Mouse (Mus musculus) urinary bladder, postnatal 25 days (tissue): ENCODE results near the gene Foxd1.

Experiments
- DNase-seq: peaks from one replicate; pipeline ENCODE4 v3.0.0; 2022; ENCODE audit warnings: low spot score

Foxd1 gene

DNA sequence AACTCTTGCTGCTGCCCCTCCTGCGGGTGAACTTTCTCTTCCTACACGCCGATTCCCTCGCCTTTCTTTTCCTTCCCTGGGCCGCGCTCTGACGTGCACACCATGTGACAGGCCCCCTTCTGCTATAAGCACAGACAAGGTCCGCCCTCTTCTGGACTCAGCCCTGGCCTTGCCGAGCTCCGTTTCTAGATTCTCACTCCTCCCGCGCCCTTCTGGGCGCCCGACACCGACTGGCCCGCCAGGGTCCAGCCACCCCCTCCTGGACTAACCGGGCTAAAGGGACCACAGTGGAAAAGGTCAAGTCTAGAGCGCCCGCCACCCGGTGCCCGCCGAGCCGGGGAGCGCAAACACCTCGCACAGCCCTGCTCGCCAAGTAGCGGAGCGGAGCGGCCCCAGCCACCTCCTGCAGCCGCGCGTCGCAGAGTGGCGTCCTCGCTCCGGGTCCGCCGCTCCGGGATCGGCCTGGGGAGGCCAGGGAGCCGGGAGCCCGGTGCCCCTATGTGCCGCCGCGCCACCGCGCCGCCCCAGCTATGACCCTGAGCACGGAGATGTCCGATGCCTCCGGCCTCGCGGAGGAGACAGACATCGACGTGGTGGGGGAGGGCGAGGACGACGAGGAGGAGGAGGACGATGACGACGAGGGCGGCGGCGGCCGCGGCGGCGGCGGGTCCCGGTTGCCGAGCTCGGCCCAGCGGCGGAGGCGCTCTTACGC, at the start of gene Foxd1:
Foxd1 (plus strand) TSS at position 153 of the 712 bp plus-strand sequence.
- DNase-seq = no peak

DNA sequence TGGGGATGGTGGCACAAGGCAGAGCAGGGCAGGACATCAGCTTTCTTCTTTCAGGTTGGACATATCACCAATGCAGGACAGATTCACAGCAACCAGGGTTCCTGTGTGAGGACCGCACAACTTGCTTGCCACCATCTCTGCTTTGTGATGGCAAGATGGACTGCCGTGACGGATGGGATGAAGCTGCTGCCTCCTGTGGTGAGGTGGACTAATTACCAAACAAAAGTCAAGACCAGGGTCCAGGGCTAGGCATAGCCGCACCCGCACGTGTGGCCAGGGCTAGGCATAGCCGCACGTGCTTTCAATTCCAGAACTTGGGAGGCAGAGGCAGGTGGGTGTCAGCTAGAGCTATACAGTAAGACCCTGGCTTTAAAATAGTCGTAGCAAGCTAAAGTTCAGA, 48.8 kb upstream of the Foxd1 start:
- no peak for DNase-seq

DNA sequence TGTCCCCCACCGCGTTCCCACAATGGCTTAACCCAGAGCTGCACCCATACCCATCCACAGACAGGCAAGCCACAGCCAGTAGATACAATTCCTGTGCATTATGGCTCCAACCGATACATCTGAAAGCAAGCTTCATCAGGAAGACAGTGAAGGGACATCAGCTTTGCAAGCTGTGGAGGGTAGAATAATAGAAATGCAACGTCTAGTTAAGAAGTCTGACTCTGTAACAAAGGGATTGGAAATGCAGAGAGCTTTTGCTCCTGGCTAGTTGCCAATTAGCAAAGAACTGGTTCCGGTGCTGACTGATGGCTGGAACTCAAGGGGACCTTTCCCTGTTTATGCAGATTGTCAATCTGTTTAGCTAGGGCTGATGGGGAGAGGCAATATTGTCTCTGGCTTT, 47.6 kb upstream of the Foxd1 start:
- DNase-seq = no peak

DNA sequence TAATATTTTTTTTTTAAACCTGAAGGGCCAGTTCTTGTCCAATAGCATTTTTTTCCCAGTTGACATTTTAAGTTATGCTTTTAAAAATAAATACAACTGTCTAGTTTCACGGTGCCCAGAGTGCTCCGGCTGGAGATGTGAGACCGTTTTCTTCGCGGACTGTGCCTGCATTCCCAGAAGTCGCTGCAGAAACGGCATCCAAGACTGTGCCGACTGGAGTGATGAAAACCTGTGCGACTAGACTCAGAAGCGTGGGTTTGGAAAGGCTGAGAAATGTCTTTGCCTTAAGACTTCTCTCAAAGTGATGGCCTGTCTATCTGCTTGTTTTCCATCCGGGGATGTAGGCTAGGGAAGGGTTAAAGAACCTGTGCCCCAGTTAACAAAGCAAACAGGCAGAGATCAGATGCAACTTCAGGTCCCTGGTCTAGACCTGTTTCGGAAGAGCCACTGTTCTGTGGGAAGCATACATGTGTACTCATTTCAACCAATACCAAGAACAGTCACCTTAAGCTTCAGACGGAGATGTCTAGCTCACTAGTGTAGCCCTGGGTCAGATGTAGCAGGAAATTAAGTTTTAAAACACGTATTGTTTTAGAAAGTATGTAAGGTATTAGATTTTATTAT, 47.1 kb upstream of the Foxd1 start:
- DNase-seq = no peak

DNA sequence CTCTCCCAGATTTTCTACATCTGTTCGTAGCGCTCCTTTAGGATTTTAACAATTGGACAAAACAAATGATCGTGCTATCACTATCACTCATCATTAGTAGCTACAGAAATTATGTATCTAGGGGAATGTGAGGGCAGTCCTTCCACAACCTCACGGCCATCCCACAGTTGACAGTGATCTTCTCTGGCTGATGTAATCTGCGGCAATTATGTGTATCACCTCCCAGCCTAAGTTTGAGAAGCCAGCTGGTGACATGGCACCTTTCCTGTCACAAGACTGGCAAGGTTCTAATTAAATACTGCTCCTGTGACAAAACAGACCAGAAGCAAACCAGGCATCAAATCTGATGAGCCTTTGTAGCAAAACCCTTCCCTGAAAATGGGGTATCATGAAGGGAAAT, 46.0 kb upstream of the Foxd1 start:
- DNase-seq = no peak

DNA sequence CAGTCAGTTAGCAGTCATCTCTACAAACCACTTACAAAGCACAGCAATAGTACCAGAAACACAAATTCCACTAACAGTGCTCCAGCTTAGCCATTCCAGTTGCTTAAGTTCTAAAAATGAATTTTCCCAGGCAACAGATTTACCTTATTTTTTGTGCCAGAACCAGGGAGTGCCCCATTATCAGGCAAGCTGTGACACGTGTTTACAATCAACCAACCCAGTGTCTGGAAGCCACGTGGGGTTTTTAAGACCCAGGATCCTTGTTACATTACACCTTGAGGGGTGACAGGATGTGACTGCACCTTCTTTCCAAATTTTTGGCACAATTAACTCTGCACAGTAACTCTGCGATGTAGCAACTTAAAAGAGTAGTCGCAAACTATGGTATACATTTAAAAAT, 45.3 kb upstream of the Foxd1 start:
- no peak for DNase-seq

DNA sequence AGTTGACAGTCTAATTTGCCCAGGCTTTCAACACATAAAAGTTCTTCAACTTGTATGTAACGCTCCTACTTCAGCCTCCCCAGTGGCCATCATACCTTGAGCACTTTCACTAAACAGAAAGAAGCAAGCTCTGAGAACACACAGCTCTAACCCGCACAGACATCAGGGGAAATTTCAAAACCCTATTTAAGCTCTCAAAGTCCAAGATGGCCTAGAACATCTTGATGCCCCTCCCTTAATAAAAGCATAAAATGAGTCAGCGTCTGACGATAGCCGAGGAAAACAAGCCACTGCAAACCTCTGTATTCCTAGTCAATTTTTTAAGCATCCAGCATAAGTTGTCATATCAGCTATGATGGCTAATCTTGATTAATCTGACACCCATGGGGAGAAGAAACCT, 42.4 kb upstream of the Foxd1 start:
- DNase-seq = no peak

DNA sequence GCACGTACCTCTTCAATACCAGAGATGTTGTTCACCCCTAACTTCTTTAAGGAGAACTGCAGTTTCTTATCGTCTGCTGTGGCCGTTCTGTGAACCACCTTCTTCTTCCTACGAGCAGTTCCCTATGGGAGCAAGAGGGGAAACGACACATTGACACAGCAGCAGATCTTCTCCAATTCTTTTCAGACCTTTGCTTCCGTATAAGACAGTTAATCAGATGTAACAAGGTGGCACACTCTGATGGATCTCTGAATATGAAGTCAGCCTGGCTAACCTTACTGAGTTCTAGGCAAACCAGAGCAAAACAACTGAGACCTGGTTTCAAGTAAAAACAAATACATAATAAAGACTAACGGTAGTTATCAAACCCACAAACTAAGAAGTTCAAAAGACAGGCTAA, 40.4 kb upstream of the Foxd1 start:
- no peak for DNase-seq

DNA sequence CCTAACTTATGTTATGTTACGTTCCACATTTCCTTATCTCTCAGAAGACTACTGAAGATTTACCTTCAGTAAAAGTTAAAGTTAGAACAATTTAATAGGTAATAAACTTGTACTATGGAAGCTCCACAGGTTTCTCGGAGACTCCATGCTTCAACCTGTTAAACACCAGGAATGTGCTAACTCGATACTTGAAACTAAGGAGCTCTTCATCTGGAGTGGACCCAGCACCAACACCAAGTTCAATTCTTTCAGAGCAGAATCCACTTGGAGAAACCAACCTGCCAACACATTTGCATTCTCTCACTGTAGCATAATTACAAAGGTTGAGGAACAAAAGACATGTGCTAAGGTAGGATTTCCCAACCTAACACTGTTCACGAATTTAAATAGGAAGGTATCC, 38.9 kb upstream of the Foxd1 start:
- no peak for DNase-seq

DNA sequence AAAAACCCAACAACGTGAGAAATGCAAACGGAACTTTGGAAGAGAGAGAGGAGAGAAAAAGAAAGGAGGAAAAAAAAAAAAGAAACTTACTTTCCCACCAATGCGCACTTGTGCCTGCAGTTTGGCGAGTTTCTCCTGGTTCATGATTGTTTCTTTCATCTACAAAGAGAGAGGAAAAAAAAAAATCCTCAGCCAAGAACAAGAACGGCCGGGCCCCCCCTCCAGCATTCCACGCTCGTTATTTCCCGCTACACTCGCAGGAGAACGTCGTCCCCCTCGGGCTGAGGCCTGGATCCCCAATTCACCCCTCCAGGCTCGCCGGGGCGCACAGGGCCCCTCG, 37.9 kb upstream of the Foxd1 start:
- no peak for DNase-seq

DNA sequence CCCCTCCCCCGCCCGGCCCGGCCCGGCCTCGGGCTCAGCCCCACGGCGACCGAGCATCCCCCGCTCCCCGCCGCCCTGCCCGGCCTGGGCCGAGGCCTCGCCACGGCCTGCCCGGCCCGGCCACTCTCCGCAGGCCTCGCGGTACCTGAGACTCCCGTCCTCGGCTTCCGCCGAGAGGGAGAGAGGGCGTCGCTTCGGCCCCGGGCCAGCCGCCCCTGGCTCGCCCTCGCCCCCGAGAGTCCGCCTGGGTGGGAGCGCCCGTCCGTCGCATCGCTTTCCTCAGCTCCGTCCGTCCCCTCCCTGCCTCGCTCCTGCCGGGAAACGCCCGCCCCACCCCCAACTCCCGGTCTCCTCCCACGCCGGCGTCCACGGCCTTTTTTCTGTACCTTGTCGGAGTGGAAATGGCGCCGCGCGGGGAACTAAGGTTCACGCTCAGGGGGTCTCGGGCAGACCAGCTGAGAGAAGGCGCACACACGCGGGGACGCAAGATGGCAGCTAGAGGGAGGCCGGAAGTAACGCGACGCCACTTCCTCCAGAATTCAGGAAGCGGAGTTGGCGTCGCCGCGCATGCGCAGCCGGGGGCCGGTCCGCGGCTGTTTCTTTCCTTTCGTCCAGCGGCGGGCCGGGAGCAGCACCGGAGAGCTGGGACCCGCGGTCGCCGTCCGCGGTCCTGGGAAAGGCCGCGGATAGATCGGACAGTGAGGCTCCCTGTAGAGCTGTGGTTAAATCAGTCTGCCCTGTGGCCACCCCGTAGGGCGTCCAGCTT, 37.4 kb upstream of the Foxd1 start, which contains the start of gene Btf3:
Btf3 (minus strand) TSS at position 527 of the 766 bp plus-strand sequence.
- DNase-seq = peak; percentile 93

DNA sequence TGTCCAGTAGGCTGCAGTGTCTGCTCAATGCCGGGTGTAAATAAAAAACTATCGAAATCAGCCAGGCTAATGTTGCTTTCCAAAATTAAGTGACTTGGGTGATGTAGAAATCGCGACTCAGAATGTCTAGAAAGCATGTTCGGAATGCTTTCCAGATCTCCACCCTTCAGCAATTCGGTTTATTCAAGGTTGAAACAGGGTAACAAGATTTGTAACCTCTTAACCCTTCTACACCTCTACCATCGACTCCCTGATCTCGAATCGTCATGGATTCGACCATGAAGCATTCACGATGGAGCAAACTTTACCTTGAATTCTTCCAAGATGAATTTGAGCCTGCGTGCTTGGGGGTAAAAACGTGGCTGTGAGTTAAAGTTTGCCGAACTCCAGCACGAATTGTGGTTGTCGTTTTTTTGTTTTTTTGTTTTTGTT, 36.8 kb upstream of the Foxd1 start:
- DNase-seq = no peak

DNA sequence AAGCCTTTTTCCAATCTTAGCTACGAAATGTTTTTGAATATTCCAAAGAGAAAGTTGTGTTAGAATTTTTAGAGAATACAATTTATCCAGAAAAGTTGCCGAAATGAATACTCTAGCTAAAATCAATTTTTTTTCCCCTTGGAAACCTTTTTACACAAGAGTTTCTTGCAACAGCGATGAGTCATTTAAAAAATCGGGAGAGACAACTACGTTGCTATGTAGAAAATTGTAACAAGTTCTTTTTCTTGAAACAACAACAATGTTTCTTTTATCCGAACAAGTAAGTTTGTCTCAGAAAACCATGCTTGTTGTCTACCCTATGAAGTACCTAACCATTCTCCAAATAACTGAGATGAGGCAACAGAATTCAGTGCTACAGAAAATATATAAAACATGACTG, 36.1 kb upstream of the Foxd1 start:
- DNase-seq = no peak

DNA sequence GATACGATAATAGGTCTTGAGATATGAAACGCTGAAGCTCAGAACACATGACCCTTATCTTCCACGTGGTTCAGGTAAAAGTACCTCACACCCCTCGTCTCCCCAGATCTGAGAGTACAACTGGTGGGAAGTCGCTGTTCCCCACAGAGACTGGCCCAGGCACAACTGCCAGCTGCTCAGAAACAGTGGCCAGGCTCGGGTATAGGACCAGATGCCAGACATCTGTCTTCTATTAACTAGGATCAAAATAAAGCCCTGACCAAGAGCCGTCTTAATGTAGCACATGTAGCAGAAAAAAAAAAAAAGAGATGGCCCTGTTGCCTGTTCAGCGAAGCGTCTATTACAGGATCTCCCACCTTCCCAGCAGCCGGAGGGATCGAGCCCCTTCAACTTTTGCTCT, 29.0 kb upstream of the Foxd1 start:
- DNase-seq = no peak

DNA sequence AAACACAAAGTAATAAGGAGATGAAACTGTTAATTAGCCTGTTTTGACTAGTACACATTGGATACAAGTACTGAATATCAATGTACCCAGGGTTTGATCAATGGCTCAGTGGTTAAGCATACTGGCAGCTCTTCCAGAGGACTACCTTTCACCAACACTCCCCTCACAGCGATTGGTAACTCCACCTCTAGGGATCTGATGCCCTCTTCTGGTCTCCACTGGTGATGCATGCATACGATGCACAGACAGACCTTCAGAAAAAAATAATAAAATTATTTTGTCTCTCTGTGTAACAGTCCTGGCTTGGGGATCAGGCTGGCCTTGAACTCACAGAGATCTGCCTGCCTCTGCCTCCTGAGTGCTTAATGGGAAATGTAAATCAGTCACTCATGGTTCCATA, 21.9 kb upstream of the Foxd1 start:
- peak; percentile 23 for DNase-seq

DNA sequence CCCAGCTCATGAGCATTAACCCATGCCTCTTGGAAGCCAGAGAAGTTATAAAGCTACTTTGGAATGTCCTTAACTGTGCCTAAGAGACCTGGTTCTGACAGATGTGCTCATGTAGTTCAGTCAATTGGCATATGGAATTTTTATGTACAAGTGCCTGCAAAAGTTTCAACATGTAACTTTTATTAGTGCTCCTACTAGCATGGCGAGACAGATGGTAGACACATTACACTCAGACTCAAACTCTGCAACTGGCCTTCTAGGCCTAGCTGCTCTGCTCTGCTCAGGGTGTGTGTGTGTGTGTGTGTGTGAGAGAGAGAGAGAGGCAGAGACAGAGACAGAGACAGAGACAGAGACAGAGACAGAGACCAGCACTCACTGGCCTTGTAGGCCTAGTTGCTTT, 17.8 kb upstream of the Foxd1 start:
- DNase-seq = no peak

DNA sequence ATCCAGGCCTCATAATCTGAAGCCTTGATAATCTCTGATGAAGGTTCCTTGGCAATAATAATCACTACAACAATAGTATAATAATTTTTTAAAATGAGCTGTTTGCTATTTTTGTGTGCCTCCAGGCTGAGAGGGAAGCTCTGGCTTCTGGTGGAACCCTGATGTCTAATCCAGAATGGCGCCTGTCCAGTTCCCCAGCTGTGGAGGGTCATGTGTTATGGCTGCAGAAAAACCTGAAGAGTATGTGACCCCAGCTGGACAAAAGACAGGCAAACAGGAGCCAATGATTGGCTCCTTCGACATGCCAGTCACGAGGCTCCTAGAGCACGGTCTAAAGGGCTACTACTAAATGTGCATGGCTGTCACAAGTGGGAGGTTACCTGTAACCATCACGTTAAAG, 13.5 kb upstream of the Foxd1 start:
- no peak for DNase-seq

DNA sequence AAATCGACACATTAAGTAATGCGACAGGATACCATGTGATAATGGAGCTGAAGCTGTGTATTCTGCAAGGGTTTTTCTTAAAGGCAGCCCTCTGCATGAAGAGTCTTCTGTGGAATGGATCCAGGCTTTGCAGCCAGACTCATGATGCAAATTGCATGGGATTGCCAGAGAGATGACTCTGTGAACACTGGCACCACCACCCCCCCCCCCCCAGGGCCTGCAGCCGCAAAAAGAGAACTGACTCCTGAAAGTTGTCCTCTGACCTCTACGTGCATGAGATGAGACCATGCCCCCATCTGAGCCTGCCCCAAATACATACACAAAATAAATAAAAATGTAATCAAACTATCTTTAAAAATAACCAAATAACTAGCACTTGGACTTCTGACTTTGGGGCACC, 4.6 kb upstream of the Foxd1 start:
- no peak for DNase-seq

DNA sequence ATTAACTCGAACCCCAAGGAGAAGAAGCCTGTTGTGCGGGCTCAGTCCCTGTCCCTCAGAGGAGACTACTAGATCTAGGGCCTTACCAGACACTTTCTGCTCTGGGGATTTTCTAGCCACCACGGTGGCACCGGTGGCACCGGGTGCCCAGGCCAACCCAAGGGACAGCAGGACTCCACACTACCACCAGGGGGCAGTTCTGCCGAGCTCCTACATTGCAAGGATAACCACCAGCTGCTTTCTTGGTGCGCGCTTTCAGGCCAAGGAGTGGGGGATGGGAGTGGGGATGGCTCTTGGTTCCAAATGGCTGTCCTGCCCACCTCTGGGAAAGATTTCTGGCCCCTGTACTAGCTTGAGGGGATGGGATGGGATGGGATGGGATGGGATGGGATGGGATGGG, 2.5 kb upstream of the Foxd1 start:
- peak; percentile 13 for DNase-seq

DNA sequence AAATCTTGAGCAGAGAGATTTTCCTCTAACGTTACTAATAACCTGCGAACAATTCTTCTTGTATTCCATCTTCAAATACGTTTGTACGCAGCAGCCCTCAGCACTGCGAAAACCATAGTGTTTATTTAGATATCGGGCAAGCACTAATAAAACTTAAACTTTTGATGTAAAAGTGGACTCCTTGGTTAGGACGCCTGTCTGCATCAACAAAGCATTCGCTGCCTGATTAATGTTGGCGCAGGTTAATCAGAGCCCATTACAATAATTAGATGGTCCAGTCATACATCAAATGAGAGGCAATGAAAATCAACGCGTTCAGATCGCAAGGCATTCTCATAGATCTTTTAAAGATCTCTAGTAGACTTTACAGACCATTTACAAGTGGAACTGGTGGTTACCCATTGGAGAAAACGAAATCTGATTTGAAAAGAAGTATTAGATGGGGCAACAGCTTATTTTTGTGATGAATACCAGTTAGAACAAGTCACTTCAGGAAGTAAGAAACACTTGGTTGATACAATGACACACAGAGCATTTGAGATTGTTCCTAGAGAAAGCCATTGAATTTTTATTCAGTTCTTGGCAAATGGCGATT, 1.6 kb upstream of the Foxd1 start:
- DNase-seq = no peak

DNA sequence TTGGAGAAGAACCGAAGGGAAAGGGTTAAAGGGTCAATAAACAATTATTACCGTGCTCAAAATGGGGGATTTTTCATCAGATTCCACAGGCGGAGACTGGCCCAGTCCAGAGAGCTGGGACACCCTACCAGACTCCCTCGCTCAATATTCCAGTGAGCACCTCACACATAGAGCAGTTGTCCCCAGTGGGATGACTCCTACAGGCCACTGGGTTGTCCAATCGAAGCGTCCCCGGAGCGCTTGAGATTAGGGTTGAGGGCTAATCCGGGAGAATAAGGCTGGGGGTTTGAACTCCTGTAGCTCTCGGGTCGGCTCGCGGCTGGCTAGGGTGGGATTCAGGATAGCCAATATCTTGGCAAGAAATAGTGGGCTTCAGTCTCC, 343 bp upstream of the Foxd1 start:
- peak; percentile 7 for DNase-seq

DNA sequence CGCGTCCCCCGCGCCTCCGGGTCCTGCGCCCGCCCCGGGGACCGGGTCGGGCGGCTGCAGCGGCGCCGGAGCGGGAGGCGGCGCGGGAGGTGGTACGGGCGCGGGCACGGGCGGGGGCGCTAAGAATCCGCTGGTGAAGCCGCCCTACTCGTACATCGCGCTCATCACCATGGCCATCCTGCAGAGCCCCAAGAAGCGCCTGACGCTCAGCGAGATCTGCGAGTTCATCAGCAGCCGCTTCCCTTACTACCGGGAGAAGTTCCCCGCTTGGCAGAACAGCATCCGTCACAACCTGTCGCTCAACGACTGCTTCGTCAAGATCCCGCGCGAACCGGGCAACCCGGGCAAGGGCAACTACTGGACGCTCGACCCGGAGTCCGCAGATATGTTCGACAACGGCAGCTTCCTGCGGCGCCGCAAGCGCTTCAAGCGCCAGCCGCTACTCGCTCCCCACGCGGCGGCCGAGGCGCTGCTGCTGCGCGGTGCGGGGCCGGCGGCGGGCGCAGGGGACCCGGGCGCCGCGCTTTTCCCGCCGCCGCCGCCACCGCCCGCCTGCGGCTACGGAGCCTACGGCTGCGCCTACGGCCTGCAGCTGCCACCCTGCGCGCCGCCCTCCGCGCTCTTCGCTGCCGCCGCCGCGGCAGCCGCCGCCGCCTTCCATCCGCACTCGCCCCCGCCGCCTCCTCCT, 973 bp downstream of the Foxd1 start:
- DNase-seq = peak; percentile 11
